Mouse (Mus musculus) liver, postnatal 0 days (tissue): Measurements from ENCODE around the gene H2-M5. TPM values are rescaled to one million over a fixed set of nuclear protein-coding genes. Genes with fewer than 3 reads are reported as not detected.
A peak's percentile ranks its signal among the peaks of the same experiment; 100 is the strongest.

ENCODE experiments used
- ATAC-seq: fragments of 200-750 bp; cut with Nextera tagmentation; 2 replicates; pipeline ENCODE4 v1.8.0; 2017; ENCODE audit warnings: mild to moderate bottlenecking, moderate library complexity
- DNase-seq: peaks from one replicate; pipeline ENCODE4 v3.0.0-alpha.2; 2016
- H3K27ac ChIP-seq: fragments of 300-500 bp; sonication (generic); 2 replicates; pipeline ENCODE4 v1.5.1; 2014; ENCODE audit warnings: antibody characterized with exemption, moderate library complexity, mild to moderate bottlenecking, low read depth
- H3K27me3 ChIP-seq: fragments of 300-500 bp; sonication (generic); 2 replicates; pipeline ENCODE4 v1.6.1; 2014; ENCODE audit warnings: low read length, control low read depth, mixed read lengths; ENCODE audit not compliant: insufficient read depth
- H3K36me3 ChIP-seq: fragments of 300-500 bp; sonication (generic); replicated peaks from 2 replicates; pipeline ENCODE4 v1.6.1; 2014; ENCODE audit warnings: mild to moderate bottlenecking, control low read depth, low read length, moderate library complexity, mixed read lengths; ENCODE audit not compliant: insufficient read depth
- H3K4me1 ChIP-seq: fragments of 300-500 bp; sonication (generic); 2 replicates; pipeline ENCODE4 v1.6.1; 2014; ENCODE audit warnings: antibody characterized with exemption, mild to moderate bottlenecking, control low read depth; ENCODE audit not compliant: insufficient read depth
- H3K4me2 ChIP-seq: fragments of 300-500 bp; sonication (generic); 2 replicates; pipeline ENCODE4 v1.6.1; 2014; ENCODE audit warnings: low read depth, mild to moderate bottlenecking, low read length, moderate library complexity, mixed read lengths
- H3K4me3 ChIP-seq: fragments of 300-500 bp; sonication (generic); 2 replicates; pipeline ENCODE4 v1.5.1; 2014; ENCODE audit warnings: low read depth, low read length
- H3K9ac ChIP-seq: fragments of 300-500 bp; sonication (generic); replicated peaks from 2 replicates; pipeline ENCODE4 v1.6.1; 2014; ENCODE audit warnings: mild to moderate bottlenecking, moderate library complexity
- H3K9me3 ChIP-seq: fragments of 300-500 bp; sonication (generic); 2 replicates; pipeline ENCODE4 v1.6.1; 2016; ENCODE audit warnings: mild to moderate bottlenecking, control low read depth, low read length, mixed read lengths
- CTCF ChIP-seq: sonication (generic); IDR thresholded peaks from 2 replicates; pipeline ENCODE4 v1.5.1; 2016; ENCODE audit warnings: antibody characterized with exemption, low read depth
- EP300 ChIP-seq: IDR thresholded peaks from 2 replicates; pipeline ENCODE4 v1.6.1; 2016; ENCODE audit warnings: antibody characterized with exemption, low read depth, mild to moderate bottlenecking
- WGBS: fragments of 180-500 bp; shearing (Covaris S2); extraction: QIAGEN DNeasy Blood & Tissue Kit; methylation state at CpG from one replicate; pipeline ENCODE4 v1.1.7; 2014; ENCODE audit not compliant: insufficient replicate concordance; 5-methylcytosine and 5-hydroxymethylcytosine counted together
- polyA plus RNA-seq: library from polyadenylated mRNA; unstranded; fragments of >200 nt; fragmentation: Nextera tagmentation; extraction: Ambion mirVana; gene quantifications from 2 replicates; pipeline ENCODE4 v1.2.1, GENCODE M21; 2015

Gene H2-M5
- polyA plus RNA-seq, 1 experiment from 2014 or later, result not detected

GRCm38 (mm10) chr17:37009460-37010042, 20.2 kb upstream of the H2-M5 start:
- no peaks in the 10 kb centered on the region for H3K9me3 ChIP-seq
- TF ChIP-seq EP300 (no peak), CTCF (no peak)
- H3K4me2 ChIP-seq, result no peak overlapping the region
- H3K4me3 ChIP-seq, result no peak overlapping the region
- no peaks in the 10 kb centered on the region for H3K36me3 ChIP-seq
- DNase-seq (no peak), ATAC-seq (no peak)
- no peaks in the 10 kb centered on the region for H3K27me3 ChIP-seq
- H3K4me1 ChIP-seq, result no peaks in the 10 kb centered on the region
- H3K27ac ChIP-seq, result no peak overlapping the region
- H3K9ac ChIP-seq, result no peak overlapping the region
- WGBS, result 62% methylated on average over 17 of the region's 17 CpGs

GRCm38 (mm10) chr17:37008161-37008560, 18.8 kb upstream of the H2-M5 start:
- no peak for ATAC-seq
- TF ChIP-seq EP300 (no peak), CTCF (no peak)
- 75% methylated on average over 6 of the region's 6 CpGs for WGBS

GRCm38 (mm10) chr17:37003366-37003765, 14.0 kb upstream of the H2-M5 start:
- H3K9me3 ChIP-seq, result no peaks in the 10 kb centered on the region
- no peak for ATAC-seq
- H3K4me2 ChIP-seq, result peak overlapping the region; percentile 75
- H3K9ac ChIP-seq, result no peak overlapping the region
- H3K4me3 ChIP-seq, result no peak overlapping the region
- WGBS, result 53% methylated on average over 4 of the region's 4 CpGs
- peaks cover 6% of the 10 kb centered on the region for H3K4me1 ChIP-seq
- H3K27me3 ChIP-seq, result peaks cover 9% of the 10 kb centered on the region
- TF ChIP-seq EP300 (no peak), CTCF (no peak)
- H3K36me3 ChIP-seq, result no peaks in the 10 kb centered on the region
- no peak for DNase-seq
- no peak overlapping the region for H3K27ac ChIP-seq

More at GRCm38 (mm10) chr17:37008161-37008560, 18.8 kb upstream of the H2-M5 start:
- Histone ChIP-seq H3K4me2 (no peak overlapping the region), H3K9me3 (no peaks in the 10 kb centered on the region), H3K27me3 (0 out of 2 replicates have a peak, but pooled peaks cover under 1% of the 10 kb centered on the region), H3K27ac (no peak overlapping the region), H3K4me1 (no peaks in the 10 kb centered on the region), H3K4me3 (no peak overlapping the region), H3K9ac (no peak overlapping the region), H3K36me3 (no peaks in the 10 kb centered on the region)
- DNase-seq, result no peak

- Histone ChIP-seq H3K9ac (peak overlapping the region; percentile 54), H3K4me3 (peak overlapping the region; percentile 48), H3K27me3 (peaks cover 9% of the 10 kb centered on the region), H3K27ac (peak overlapping the region; percentile 51), H3K36me3 (no peaks in the 10 kb centered on the region), H3K9me3 (no peaks in the 10 kb centered on the region), H3K4me2 (peak overlapping the region; percentile 75), H3K4me1 (peaks cover 6% of the 10 kb centered on the region)
- DNase-seq (peak; percentile 32), ATAC-seq (peak; percentile 54)
- WGBS, result 2% methylated on average over 49 of the region's 49 CpGs
- no peak for TF ChIP-seq EP300
- no peak for TF ChIP-seq CTCF
These were observed 13.3 kb upstream of the H2-M5 start for GRCm38 (mm10) chr17:37002364-37003330.

GRCm38 (mm10) chr17:37000863-37001262, 11.5 kb upstream of the H2-M5 start, which contains the start of gene Zfp57:
Zfp57 (plus strand) TSS chr17:37001163.
- Histone ChIP-seq H3K4me3 (no peak within 1 kb of the TSS), H3K36me3 (no peaks in the 10 kb centered on the region), H3K27me3 (peaks cover 9% of the 10 kb centered on the region), H3K27ac (no peak within 1 kb of the TSS), H3K9ac (no peak within 1 kb of the TSS), H3K9me3 (no peaks in the 10 kb centered on the region), H3K4me1 (peaks cover 6% of the 10 kb centered on the region), H3K4me2 (no peak within 1 kb of the TSS)
- DNase-seq (no peak), ATAC-seq (no peak)
- no peak for TF ChIP-seq EP300
- no peak for TF ChIP-seq CTCF
- 86% methylated on average over 7 of the region's 7 CpGs for WGBS

- ATAC-seq (no peak), DNase-seq (no peak)
- WGBS, result 70% methylated on average over 2 of the region's 2 CpGs
- Histone ChIP-seq H3K27ac (no peak overlapping the region), H3K4me3 (no peak overlapping the region), H3K36me3 (no peaks in the 10 kb centered on the region), H3K9ac (no peak overlapping the region), H3K27me3 (peaks cover 9% of the 10 kb centered on the region), H3K9me3 (no peaks in the 10 kb centered on the region), H3K4me1 (peaks cover 6% of the 10 kb centered on the region), H3K4me2 (no peak overlapping the region)
- TF ChIP-seq EP300 (no peak), CTCF (no peak)
These were observed 9.1 kb upstream of the H2-M5 start for GRCm38 (mm10) chr17:36998477-36998876.
